Mouse (Mus musculus): ENCODE data around the gene Akap12.

The Akap12 gene

DNA sequence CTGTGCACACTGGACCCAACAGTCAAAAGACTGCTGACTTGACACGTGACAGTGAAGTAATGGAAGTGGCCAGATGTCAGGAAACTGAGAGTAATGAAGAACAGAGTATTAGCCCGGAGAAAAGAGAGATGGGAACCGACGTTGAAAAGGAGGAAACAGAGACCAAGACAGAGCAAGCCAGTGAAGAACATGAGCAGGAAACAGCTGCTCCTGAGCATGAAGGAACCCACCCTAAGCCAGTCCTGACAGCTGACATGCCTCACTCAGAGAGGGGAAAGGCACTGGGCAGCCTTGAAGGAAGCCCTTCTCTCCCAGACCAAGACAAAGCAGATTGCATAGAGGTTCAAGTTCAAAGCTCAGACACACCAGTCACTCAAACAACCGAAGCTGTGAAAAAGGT is 90.5 kb downstream of the Akap12 start:
- no peak for DNase-seq (ENCODE audit: low spot score in 2 of 2)

DNA sequence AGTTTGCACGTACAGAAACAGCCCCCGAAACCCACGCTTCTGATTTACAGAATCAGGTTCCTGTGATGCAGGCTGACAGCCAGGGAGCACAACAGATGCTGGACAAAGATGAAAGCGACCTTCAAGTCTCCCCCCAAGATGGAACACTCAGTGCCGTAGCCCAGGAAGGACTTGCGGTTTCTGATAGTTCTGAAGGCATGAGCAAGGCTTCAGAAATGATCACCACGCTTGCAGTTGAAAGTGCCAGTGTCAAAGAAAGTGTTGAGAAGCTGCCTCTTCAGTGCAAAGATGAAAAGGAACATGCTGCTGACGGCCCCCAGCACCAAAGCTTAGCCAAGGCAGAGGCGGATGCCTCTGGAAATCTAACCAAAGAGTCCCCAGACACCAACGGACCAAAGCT is 91.3 kb downstream of the Akap12 start:
- DNase-seq (ENCODE audit: low spot score in 2 of 2) = no peak

DNA sequence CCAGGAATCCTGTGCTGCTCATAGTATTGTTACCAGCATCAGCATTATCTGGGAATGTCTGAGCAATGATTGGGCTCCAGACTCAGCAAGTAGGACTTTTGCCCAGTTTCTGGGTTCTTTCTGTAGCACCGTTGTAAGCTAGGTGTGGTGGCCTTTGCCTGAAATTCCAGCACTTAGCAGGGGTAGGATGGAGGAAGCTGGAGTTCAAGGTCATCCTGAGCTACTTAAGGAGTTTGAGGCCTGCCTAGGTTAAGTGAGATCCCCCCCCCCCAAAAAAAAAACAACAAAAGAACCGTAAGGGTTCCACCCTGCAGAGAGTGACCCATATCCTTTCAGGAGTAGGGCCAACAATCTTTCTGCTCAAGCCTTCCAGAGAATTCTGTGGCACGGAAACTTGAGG is 98.4 kb downstream of the Akap12 start:
- DNase-seq (ENCODE audit: low spot score in 2 of 2) = no peak

DNA sequence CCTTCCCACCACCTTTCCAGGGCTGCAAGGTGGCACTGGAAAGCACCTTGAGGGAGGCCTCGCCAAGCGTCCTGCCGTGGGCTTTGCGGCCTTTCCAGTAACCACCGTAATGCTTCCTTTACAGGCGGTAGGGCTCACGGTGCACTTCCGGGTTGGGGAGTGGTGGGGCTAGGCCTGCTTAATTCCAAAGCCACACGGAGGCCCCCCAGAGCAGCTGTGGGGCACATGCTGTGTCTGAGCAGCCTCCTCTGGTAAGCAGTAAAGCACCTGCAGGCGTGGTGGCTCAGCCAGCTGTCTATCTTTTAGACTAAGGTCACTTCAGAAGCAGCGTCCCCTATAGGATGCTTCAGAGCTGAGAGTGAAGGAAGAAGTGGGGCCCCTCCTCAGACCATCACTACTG is 103.9 kb downstream of the Akap12 start:
- no peak for DNase-seq (ENCODE audit: low spot score in 2 of 2)

DNA sequence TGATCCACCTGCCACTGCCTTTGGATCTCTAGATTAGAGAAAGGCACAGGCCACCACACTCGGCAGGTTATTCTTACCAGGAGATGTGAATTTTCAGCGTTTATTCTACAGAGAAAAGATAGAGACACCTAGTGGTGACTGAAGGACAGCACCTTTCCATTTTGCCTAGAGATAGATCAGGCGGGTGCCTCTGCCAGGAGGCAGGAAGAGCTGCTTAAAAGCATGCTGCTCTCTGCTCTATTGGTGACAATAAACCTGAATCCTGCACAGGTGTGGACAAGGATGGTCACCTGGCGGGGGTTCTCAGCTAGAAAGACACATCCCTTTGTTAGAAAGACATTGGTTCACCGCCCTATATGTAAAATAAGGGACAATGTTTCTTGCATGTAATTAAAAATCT is 105.8 kb downstream of the Akap12 start:
- DNase-seq (ENCODE audit: low spot score in 2 of 2) = peak in 1 of 2 experiments; percentile 13

DNA sequence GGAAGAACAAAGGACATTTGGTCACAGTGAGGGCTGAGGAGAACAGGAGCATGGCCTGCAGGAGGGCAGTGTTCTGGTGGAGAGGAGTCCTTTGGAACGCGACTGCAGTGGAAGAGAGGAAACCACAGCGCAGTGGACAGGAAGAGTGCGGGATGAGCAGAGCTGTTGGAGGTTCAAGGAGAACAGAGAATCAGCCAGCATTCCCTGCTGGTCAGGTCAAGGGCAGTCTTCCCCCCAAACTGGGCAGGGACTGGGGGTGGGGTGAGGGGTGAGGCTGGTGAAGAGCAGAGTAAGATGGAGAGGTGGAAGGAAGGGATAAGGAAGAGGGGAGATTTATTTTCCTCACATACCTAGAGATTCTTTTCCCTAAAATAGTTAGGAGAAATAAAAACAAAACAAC is 107.4 kb downstream of the Akap12 start:
- no peak for DNase-seq (ENCODE audit: low spot score in 2 of 2)

DNA sequence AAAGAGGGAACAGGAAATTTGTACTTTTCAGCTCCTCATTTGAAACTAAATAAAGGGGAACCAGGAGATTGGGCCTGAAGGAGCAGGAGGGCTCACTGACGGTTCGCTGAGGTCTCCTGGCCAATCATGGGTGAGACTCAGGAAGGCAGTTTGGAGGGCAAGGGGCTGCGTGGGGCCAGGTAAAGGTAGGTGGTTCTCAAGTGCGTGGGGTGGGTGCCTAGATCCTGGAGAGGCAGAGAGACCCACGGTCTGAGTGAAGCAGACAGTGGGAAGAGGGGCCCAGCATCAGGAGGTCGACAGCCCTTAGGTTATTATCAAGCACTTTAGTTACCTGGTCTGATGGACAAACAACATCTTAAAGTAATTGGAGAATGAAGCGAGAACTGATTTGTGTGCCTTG is 108.1 kb downstream of the Akap12 start:
- no peak for DNase-seq (ENCODE audit: low spot score in 2 of 2)

DNA sequence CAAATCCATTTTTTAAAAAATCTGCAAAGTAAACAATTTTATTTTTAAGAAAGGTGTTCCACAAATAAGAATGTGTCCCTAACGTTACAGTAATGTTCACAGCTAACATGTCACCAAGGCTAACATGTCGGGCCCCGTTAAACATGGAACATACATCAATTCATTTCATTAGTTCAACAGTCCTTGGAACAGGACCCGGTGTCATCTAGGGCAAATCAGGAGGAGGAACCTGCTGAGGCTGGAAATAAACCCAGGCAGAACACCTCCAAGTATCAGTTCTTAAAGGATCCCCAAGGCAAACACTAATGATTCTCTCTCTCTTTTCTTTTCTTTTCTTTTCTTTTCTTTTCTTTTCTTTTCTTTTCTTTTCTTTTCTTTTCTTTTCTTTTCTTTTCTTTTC is 108.6 kb downstream of the Akap12 start:
- DNase-seq (ENCODE audit: low spot score in 2 of 2) = no peak

DNA sequence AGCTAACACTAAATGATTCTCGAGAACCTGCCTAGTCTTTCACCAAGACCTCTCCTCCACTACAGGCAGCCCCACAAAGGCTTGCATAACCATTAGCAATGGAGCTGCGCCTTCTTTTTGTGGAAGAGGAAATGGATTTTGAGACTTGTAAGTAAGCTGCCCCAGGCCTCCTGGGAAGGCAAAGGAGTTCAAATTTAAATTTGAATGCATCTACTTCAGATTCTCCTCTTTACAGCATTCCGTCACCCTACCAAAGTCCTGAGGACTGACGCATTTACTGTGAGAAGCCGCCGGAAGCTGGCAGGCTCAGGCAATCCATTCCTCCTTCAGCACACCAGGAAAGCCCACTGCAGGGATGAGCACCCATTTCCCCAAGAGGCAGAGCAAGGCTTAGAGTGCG is 109.1 kb downstream of the Akap12 start:
- no peak for DNase-seq (ENCODE audit: low spot score in 2 of 2)

DNA sequence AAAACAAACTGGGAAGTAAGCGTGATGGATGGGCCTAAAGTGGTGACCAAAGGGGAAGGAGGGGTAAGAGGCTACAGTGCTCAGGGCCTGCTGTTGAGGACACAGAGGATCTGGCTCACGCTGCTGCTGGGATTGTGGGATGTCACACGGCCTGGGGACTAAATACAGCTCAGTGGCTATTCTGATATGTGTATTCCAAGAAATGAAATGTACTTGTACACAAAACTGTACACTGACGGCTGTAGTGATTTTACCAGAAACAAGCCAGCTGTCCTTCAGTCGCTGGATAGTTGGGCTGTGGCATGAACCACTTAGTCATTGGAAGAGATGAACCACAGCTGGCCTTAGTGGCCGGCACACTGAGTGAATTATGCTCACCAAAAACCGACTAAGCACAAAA is 110.3 kb downstream of the Akap12 start:
- no peak for DNase-seq (ENCODE audit: low spot score in 2 of 2)

DNA sequence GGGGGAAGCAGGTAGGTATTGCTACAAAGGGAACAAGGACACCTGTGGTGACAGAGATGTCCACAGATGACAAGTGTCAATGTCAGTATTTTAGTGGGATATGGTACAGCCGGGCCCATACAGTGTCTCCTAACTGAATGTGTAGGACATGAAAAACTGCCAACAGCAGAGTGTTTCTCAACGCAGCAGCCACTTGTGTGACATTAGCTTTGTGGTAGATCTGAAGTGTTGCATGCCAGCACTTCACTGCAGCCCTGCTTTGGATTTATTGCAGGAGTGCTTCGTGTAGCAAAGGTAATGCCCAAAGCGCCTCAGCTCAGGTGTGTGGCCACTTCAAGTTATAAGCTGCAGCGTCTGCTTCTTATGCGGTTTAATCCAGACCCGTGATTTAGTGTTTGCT is 110.8 kb downstream of the Akap12 start:
- DNase-seq (ENCODE audit: low spot score in 2 of 2) = no peak

DNA sequence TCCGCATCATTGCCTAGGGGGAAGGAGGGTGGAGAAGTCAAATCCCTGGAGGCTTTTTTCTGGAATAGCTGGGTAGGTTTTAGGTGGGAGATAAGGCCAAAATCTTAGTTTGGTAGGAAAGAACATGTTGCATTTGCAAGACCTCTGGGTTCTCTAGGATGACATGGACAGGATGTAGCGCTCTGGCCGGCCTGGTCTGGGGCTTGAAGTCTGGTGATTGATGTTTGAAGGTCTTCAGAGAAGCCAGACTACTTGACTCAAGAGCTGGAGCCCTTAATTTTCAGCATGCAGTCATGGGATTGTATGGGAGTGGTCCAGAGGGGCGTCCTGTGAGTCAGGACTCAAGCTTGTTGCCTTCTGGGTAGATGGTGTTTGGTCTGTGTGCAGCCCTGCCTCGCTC is 114.6 kb downstream of the Akap12 start:
- no peak for DNase-seq (ENCODE audit: low spot score in 2 of 2)

DNA sequence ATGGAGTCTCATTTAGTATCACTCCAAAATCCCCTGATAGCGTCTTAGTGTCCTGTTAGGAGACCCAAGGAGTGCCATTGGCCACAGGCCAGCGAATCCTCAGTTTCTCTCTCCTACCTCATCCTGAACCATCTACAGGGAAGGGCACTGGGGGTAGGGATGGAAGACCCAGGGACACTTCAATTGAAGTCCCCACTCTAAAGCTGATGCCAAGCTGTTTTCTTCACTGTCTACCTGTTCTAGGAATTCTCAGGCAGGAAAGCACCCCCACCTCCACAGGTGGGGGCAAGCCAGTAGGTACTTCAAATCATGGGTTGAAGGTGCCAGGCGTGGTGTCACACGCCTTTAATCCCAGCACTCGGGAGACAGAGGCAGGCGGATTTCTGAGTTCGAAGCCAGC is 118.1 kb downstream of the Akap12 start:
- DNase-seq (ENCODE audit: low spot score in 2 of 2) = no peak

DNA sequence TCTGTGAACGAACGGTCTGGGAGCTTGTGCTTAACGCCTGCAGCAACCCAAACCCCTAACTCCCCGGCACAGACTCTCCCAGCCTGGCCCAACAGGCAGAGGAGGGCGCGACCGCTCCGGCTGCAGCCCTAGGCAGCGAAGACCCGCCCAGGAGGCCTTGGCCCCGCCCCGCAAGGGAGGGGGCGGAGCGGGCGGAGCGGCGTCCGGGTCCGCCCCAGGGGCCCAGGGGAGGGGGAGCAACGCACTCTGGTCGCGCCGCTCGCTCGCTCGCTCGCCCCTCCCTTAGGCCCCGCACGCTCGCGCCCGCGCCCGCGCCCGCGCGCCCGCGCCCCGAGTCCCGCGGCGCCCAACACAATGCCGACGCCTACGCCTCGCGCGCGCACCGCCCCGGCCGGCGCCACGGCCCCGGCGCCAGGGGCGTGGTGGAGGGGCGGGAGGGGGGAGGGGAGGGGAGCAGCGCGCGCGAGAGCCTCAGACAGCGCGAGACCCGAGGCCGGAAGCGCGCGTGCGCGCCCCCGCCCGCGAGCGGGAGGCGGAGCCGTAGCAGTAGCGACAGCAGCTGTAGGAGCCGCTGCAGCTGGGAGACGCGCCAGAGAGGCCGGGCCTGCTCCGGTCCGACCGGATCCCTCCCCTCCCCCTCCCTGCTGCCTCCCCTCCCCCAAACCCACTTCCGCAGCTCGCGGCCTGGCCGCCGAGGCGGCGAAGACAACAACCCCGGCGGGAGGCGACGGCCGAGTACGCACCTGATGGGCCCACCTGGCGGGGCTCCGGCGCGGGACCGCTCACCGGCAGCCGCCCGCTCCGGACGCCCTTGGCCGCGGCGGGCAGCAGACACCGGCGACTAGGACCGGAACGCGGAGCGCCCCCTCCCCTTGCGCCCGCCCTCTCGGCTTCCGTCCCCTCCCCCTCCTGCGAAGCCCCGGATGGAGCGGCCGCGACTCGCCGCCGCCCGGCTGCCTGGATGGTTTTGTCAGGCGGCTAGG is 120.7 kb downstream of the Akap12 start:
- DNase-seq (ENCODE audit: low spot score in 2 of 2) = peak; percentile 86 to 90

DNA sequence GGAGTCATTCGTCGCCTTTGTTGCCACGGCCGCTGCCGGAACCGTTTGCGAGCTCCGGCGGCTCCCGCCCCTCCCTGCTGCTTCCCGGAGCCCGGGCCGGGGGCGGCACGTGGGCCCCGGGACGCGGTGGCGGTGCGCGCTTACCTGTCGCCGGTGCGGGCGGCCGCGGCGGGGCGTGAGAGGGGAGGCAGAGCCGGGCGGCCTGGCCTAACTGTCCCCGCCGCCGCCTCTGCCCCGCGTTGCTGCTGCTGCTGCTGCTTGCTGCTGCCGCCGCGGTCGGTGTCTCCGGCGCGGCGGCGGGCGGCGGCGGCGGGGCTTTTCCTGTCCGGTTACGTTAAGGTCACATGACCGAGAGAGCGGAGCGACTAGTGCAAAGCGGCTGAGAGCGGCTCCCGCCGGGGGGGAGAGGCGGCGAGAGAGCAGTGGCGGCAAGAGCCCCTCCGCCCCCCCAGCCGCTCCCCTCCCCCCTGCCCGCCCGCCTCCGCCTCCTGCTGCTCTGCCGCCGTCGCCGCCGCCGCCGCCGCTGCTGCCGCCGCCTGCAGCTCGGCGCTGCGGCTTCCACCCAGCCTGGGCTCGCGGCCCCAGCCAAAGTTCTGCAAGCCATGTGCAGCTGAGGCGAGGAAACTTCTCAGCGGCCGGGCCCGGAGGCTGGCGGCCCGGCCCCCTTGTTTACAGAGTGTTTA is 121.7 kb downstream of the Akap12 start, which contains the start of gene Zbtb2:
Gene Zbtb2, minus strand, starts transcription at position 408 of the 683 bp plus-strand sequence.
- peak; percentile 39 to 56 for DNase-seq (ENCODE audit: low spot score in 2 of 2)

DNA sequence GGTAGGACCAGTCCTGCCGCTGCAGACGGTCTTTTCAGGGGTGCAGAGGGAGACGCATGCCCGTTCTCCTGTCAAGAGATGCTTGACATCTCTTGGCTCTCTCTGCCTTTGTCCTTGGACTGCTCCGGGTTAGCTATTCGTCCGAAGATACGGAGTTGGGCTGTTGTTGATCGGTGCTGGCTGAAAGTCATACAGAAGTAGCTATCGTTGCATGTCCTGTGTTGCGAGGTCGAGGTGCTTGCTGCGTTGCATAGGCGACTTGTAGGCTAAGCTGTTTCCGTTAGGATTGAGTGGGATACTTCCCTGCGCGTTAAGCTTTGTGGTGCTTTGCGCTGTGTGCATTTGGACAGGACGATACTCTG is 122.2 kb downstream of the Akap12 start:
- no peak for DNase-seq (ENCODE audit: low spot score in 2 of 2)

DNA sequence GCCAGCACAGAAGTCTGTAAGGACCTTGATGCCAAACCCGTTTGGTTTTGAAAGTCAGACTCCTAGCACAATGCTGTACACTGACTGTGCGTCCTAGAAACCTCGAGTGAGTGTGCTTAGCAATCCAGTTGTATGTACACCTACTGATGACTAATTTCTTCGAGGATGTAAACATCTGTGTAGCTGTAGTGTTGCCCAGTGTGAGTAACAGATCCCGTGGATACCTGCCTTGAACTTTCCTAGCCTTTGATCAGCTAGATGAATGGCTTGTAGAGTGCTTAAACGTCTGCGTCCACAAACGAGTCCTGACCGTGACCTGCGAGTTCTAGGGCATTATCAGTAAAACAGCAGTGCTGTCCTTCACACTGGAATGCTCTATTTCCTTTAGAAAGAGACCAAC is 122.9 kb downstream of the Akap12 start:
- DNase-seq (ENCODE audit: low spot score in 2 of 2) = no peak

DNA sequence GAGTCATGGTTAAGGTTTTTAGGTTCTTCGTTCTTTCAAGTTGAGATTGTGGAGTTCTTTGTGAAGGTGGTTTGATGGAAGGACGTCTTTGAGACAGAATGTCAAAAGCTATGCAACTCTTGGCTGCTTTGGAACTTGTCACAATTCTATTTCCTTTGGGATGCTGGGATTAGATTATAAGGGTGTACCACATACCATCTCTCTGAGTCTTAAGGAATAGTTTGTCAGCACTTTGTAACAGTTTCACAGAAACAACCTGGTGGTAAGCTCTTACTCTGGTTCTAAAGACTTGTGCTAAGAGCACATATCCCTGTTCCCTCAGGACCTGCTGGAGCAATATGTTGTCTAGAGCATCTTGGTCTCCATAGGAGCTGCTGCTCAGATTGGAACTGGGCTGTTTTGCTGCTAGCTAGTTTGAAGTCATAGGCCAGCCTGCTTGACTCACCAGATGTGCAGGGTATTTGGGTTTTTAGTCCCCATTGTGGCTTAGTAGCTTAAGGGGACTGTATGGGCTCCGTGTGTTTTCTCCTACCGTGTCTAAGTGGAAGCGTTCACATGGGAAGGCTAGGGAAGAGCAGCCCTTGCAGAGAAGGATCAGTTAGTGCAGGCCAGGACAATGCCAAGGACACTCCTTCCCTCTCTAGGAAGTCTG is 123.4 kb downstream of the Akap12 start:
- no peak for DNase-seq (ENCODE audit: low spot score in 2 of 2)

DNA sequence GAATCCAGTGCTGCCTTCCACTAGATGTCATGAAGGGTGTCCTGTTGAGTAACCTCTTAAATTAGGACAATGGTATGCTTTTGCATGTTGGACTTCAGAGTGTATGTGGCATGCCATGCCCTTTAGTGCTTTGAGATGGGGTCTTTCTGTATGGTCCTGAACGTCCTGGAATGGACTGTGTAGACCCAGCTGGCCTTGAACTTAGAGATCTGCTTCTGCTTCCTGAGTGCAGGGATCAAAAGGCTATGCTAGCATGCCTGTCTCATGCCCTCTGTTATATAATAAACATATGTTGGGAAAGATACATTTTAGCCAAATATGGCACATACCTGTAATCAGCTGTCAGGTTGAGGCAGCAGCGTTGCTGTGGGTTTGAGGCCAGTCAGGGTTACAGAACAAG is 124.4 kb downstream of the Akap12 start:
- no peak for DNase-seq (ENCODE audit: low spot score in 2 of 2)

DNA sequence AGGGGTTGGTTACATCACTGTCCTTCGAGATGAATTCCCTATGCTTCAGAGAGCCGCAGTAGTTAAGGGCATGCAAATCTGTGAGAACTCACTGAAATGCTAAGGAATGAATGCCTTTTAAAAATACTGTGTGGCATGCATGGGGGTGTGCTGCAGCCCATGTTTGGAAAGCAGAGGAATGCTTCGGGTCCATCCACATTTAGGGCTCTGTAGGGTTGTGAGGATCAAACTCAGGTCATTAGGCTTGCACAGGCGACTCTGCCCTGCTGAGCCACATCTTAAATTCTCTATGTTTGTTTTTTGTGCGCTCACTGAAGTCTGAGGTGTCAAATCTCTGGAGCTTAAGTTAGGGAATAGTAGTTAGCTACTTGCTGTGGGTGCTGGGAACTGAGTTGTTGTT is 124.9 kb downstream of the Akap12 start:
- DNase-seq (ENCODE audit: low spot score in 2 of 2) = no peak

DNA sequence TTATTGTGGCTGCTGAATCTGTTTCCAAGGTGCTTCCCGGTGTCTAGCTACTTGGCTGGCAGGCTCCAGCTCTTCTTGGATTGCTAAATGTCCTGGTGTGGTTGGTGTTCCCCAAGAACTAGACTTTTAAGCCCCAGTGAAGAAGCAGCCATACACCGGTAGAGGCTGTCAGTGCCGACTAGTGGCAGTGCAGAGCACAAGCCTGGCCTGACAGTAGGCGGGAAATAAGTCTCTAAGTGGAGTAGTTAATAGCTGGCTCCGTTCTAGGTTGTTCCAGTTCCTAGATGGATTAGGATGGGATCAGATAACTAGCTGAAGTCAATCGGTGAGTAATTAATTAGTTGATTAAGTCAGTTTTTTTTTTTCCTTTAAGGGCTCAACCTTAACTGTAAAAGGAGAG is 125.7 kb downstream of the Akap12 start:
- DNase-seq (ENCODE audit: low spot score in 2 of 2) = no peak

DNA sequence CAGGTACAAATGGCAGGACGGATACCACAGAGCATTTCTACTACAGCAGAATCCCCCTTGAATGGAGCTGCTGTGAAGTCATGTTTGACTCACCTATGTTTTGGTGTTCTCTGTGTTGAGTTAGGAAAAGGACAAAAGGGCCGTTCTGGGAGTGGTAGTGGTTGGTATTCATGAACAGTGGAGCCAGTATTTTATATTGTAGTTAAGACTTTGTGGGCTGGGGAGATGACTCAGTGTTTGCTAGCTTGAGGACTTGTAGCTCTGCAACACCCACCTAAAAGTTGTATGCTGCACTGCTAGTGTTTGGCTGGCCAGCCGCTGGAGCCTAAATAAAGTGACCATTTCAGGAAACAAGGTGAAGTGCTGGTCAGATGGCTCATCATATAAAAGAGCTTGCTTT is 129.1 kb downstream of the Akap12 start:
- DNase-seq (ENCODE audit: low spot score in 2 of 2) = no peak

DNA sequence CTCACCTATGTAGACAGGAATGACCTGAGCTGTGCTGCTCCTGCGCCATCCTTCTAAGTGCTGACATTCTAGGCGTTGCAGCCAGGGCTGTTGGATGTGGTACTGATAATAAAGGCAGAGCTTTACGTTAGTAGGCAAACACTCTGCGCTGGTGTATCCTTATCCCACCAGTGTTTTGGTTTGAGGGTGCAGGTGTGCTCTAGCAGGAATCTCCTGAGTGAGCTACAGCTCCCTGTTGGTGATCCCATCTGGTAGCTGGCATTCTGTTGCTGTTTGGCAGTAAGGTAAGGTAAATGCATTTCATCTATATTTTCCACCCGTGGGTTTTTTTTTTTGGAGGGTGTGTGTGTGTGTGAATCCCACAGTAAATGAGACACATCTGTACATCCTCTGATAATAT is 131.9 kb downstream of the Akap12 start:
- no peak for DNase-seq (ENCODE audit: low spot score in 2 of 2)
